ENCODE assay signal across 8 mouse cellular contexts in genomic region chr4:108847715-108848504, GRCm38 (mm10). TPM values are rescaled to one million over a fixed set of nuclear protein-coding genes. Genes with fewer than 3 reads are reported as not detected.
DNase-seq lines count a peak whose midpoint lies in the region; ATAC-seq lines count a peak whose summit lies in the region.

Gene Kti12, plus strand, starts transcription at chr4:108847785.

- ATAC-seq in inflammation-experienced regulatory T-cells, adult 6 months: peak; percentile 95
- peak; percentile 92 for ATAC-seq in megakaryocyte-erythroid progenitor cell, adult 5-6 weeks (replicated peaks; ENCODE audit: low FRiP score, low TSS enrichment, poor library complexity, severe bottlenecking)

- intact Hi-C loops in gastrocnemius, postnatal 14 days (cut with DNase I; ENCODE audit: low total_unique reads): no loop called here
- intact Hi-C loops in left cerebral cortex, postnatal 10 days (cut with DNase I): no loop called here

- DNase-seq in adipocyte (ENCODE audit: low spot score): peak; percentile 91
- DNase-seq in embryo, embryonic 10 days (ENCODE audit: low spot score): peak; percentile 89
- peak; percentile 84 for DNase-seq in gastrocnemius, postnatal 14 days
- peak; percentile 82 to 86 for DNase-seq in left cerebral cortex, postnatal 10 days (ENCODE audit: extremely low spot score in 1 of 2, low spot score in 2 of 2)
- peak; percentile 86 for DNase-seq in right cerebral cortex, postnatal 25 days
- DNase-seq in urinary bladder, postnatal 4 days (ENCODE audit: low spot score in 2 of 2): peak; percentile 74 to 75

RNA-seq across cellular contexts. Expression of gene Kti12, which starts in this region (rescaled TPM):
- 10 to 100 TPM; 16.6 to 21.2 TPM for total RNA-seq in gastrocnemius, postnatal 14 days (2021)
- 10 to 100 TPM in 2 of 3 experiments, 1 to 10 TPM in 1; 9.9 to 12.9 (median 11.8) TPM for polyA plus RNA-seq in inflammation-experienced regulatory T-cells, adult 6 months (2017; shearing (Covaris generic))
- 10 to 100 TPM; 17.3 to 17.5 TPM for total RNA-seq in left cerebral cortex, postnatal 10 days (2021)
- total RNA-seq in megakaryocyte-erythroid progenitor cell, adult 5-6 weeks (2014; fragmentation: Nextera tagmentation): 64.5 and 71.6 TPM in 2 replicates
- total RNA-seq in megakaryocyte-erythroid progenitor cell, adult 5-6 weeks (2017): 30.7 and 50.8 TPM in 2 replicates

Comparison
In these comparisons a context has a peak if more than half of its experiments do, and no peak if none do; other contexts are left out.
1. Peak in every context shown above with its lines: DNase-seq and ATAC-seq.